Mouse (Mus musculus): Measurements from ENCODE around the gene Vmn1r41. TPM values are rescaled to one million over a fixed set of nuclear protein-coding genes. Genes with fewer than 3 reads are reported as not detected.

Gene Vmn1r41
- total and polyA plus RNA-seq, 3 experiments = not detected

DNA sequence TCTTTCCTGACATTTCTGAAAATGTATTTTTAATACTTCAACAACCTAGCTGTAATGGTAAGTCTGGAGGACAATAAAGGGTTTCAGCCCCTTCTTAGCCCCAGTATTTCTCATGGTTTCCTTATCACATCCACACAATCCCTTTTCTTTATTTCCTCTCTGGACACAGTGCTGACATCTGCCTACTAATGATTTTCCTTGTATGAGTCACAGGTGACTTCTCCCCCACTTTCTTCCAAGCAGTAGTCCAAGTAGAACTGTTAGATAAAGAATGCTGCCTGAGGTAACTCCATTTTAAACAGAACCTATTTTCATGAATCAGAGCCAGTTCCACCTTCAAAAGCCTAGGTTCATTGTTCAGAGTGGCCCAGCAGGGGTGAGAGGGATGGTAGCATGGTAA is 2.2 kb downstream of the Vmn1r41 start:
- TF ChIP-seq MAX (IDR thresholded peaks at IDR 0.05; ENCODE audit: low read length) (no peak), GABPA (IDR thresholded peaks at IDR 0.05; ENCODE audit: insufficient replicate concordance, low read depth, low read length) (no peak), NRF1 (IDR thresholded peaks at IDR 0.05; ENCODE audit: low read depth, low read length) (no peak), TCF12 (IDR thresholded peaks at IDR 0.05; ENCODE audit: low read depth, low read length) (no peak), PAX5 (IDR thresholded peaks at IDR 0.05; ENCODE audit: low read length) (no peak), MXI1 (IDR thresholded peaks at IDR 0.05; ENCODE audit: low read depth, low read length) (no peak), HCFC1 (IDR thresholded peaks at IDR 0.05; ENCODE audit: low read depth, low read length) (no peak), BHLHE40 (IDR thresholded peaks at IDR 0.05; ENCODE audit: low read depth, low read length) (no peak), UBTF (IDR thresholded peaks at IDR 0.05; ENCODE audit: low read depth, low read length) (no peak), MYC (IDR thresholded peaks at IDR 0.05; ENCODE audit: low read depth, low read length) (no peak), RAD21 (IDR thresholded peaks at IDR 0.05; ENCODE audit: low read depth, low read length) (no peak), E2F4 (IDR thresholded peaks at IDR 0.05; ENCODE audit: insufficient replicate concordance, low read depth, low read length) (no peak), TBP (conservative IDR thresholded peaks at IDR 0.05; ENCODE audit: low read depth, low read length) (no peak), USF2 (conservative IDR thresholded peaks at IDR 0.05; ENCODE audit: low read depth, low read length) (no peak), NELFE (IDR thresholded peaks at IDR 0.05; ENCODE audit: low read depth, low read length) (no peak), IRF4 (IDR thresholded peaks at IDR 0.05; ENCODE audit: low read depth, low read length) (no peak)
- Histone ChIP-seq H3K27me3 (replicated peaks) (peaks cover 54% of the 10 kb centered on the region), H3K4me1 (ENCODE audit: control insufficient read depth in 1 of 2, insufficient read depth in 2 of 2) (no peaks in the 10 kb centered on the region), H3K4me2 (ENCODE audit: insufficient read depth, low read depth, poor library complexity, severe bottlenecking) (no peak overlapping the region), H3K9ac (ENCODE audit: insufficient read depth, low read depth) (no peak overlapping the region), H3K79me2 (replicated peaks; ENCODE audit: control insufficient read depth, extremely low read depth, insufficient read depth, poor library complexity, severe bottlenecking) (no peaks in the 10 kb centered on the region), H3K27ac (ENCODE audit: insufficient read depth, low read depth) (no peak overlapping the region), H3K4me3 (replicated peaks in 1 of 3; ENCODE audit: low read depth in 2 of 3, low read length in 2 of 3, poor library complexity in 1 of 3) (no peak overlapping the region), H3K36me3 (replicated peaks in 1 of 2; ENCODE audit: control insufficient read depth in 1 of 2, insufficient read depth in 1 of 2, low read length in 1 of 2) (no peaks in the 10 kb centered on the region), H3K9me3 (replicated peaks; ENCODE audit: low read length) (peaks cover 2% of the 10 kb centered on the region)
- no peak for DNase-seq (ENCODE audit: extremely low read depth)
- in situ Hi-C loops (cut with MboI; ENCODE audit: low pct_ligation_motif_present, low pct_unique_long_range_greater_than_20kb, low sequenced_read_pairs) (no loop called here), dilution Hi-C loops (cut with MboI; ENCODE audit: extremely low pct_ligation_motif_present, extremely low pct_unique_long_range_greater_than_20kb, low sequenced_read_pairs) (no loop called here)

DNA sequence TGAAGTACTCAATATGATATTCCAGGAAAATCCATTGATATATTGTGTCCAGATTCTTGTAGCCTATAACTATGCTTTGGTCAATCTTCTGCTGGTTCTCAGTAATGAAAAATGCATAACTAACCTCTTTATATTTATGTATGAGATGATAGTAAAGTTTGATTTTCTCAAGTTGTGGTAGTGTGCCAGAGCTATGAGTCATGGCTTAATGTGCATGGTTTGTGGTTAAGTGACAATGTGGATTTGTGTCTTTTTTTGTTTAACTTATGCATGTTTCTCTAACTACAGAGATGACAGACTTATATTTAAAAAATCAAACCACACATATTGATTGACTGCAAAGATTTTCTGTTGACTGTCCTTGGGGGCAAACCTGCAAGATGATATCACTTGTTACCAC is 49.7 kb downstream of the Vmn1r41 start:
- H3K36me3 ChIP-seq (replicated peaks in 1 of 2; ENCODE audit: control insufficient read depth in 1 of 2, insufficient read depth in 1 of 2, low read length in 1 of 2) = no peaks in the 10 kb centered on the region
- no peaks in the 10 kb centered on the region for H3K79me2 ChIP-seq (replicated peaks; ENCODE audit: control insufficient read depth, extremely low read depth, insufficient read depth, poor library complexity, severe bottlenecking)
- DNase-seq (ENCODE audit: extremely low read depth) = no peak
- no peak overlapping the region for H3K4me3 ChIP-seq (replicated peaks in 1 of 3; ENCODE audit: low read depth in 2 of 3, low read length in 2 of 3, poor library complexity in 1 of 3)
- H3K9ac ChIP-seq (ENCODE audit: insufficient read depth, low read depth) = no peak overlapping the region
- peaks cover 5% of the 10 kb centered on the region for H3K27me3 ChIP-seq (replicated peaks)
- H3K9me3 ChIP-seq (replicated peaks; ENCODE audit: low read length) = no peaks in the 10 kb centered on the region
- no peak for TF ChIP-seq POLR2A (IDR thresholded peaks at IDR 0.05; ENCODE audit: low read depth, low read length)
- no peak for TF ChIP-seq BHLHE40 (IDR thresholded peaks at IDR 0.05; ENCODE audit: low read depth, low read length)
- TF ChIP-seq SMC3 (IDR thresholded peaks at IDR 0.05; ENCODE audit: low read depth, low read length) = no peak
- no peak for TF ChIP-seq EP300 (IDR thresholded peaks at IDR 0.05; ENCODE audit: low read length)
- no peak for TF ChIP-seq MAZ (IDR thresholded peaks at IDR 0.05; ENCODE audit: low read depth, low read length)
- TF ChIP-seq ETS1 (conservative IDR thresholded peaks at IDR 0.05; ENCODE audit: low read depth, low read length) = no peak
- TF ChIP-seq PAX5 (IDR thresholded peaks at IDR 0.05; ENCODE audit: low read length) = no peak
- no peak for TF ChIP-seq USF2 (conservative IDR thresholded peaks at IDR 0.05; ENCODE audit: low read depth, low read length)
- TF ChIP-seq KAT2A (IDR thresholded peaks at IDR 0.05; ENCODE audit: insufficient replicate concordance, low read length) = no peak
- TF ChIP-seq MAX (IDR thresholded peaks at IDR 0.05; ENCODE audit: low read length) = no peak
- no peak for TF ChIP-seq TBP (conservative IDR thresholded peaks at IDR 0.05; ENCODE audit: low read depth, low read length)
- no peak for TF ChIP-seq POLR2AphosphoS2 (IDR thresholded peaks at IDR 0.05; ENCODE audit: low read depth, low read length)
- TF ChIP-seq JUND (conservative IDR thresholded peaks at IDR 0.05; ENCODE audit: low read depth, low read length) = no peak
- TF ChIP-seq IRF4 (IDR thresholded peaks at IDR 0.05; ENCODE audit: low read depth, low read length) = no peak
- dilution Hi-C loops (cut with MboI; ENCODE audit: extremely low pct_ligation_motif_present, extremely low pct_unique_long_range_greater_than_20kb, low sequenced_read_pairs) = no loop called here
- in situ Hi-C loops (cut with MboI; ENCODE audit: low pct_ligation_motif_present, low pct_unique_long_range_greater_than_20kb, low sequenced_read_pairs) = no loop called here
- H3K4me2 ChIP-seq (ENCODE audit: insufficient read depth, low read depth, poor library complexity, severe bottlenecking) = no peak overlapping the region
- no peaks in the 10 kb centered on the region for H3K4me1 ChIP-seq (ENCODE audit: control insufficient read depth in 1 of 2, insufficient read depth in 2 of 2)
- no peak overlapping the region for H3K27ac ChIP-seq (ENCODE audit: insufficient read depth, low read depth)
